Mouse (Mus musculus) cerebellum, adult 8-10 months (tissue): ENCODE results near the gene Fkbp15.

Source experiments
- DNase-seq: peaks from one replicate; pipeline ENCODE4 v3.0.0; 2022

Fkbp15 gene

GRCm38 (mm10) chr4:62360088-62360804 is at the start of gene Fkbp15, which contains the start of gene Slc31a1:
TSS of gene Fkbp15 (minus strand) at chr4:62360548.
TSS of gene Slc31a1 (plus strand) at chr4:62360727.
- DNase-seq, result peak; percentile 92

GRCm38 (mm10) chr4:62409615-62410014 is 49.3 kb upstream of the Fkbp15 start:
- DNase-seq, result no peak

DNA sequence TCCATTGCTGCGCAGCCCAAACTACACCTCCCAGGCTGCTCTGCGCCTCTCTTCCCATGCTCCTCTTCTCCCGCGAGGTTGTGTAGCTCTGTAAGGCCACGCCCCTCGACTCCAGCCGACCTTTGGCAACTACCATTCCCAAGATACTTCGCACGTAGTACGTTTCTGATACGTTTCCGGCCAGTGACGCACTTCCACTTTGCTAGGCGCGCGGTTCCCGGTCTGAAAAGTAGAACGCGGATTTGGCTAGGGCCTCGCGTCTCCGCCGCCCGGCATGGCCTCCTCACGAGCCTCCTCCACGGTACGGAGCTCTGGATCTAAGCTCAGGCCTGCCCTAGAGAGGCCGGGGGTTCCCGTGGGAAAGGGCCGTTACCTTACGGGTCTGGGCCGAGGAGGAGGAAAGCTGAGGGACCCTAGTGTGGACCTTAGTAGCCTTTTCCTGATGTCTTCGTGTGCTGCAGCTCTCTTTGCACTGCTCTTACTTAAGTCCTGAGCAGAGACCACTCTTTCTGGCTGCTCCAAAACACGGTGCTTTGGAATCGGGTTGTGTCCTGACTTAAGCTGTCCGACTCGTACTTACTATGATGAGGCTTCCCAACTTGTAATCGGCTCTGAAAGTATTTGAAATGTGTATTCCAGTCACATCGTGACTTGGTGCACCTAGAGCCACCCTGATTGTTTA is 48.4 kb upstream of the Fkbp15 start, which contains the start of the genes Cdc26 and Prpf4:
TSS of gene Cdc26 (minus strand) at position 42 of the 682 bp plus-strand sequence.
TSS of gene Prpf4 (plus strand) at position 197 of the 682 bp plus-strand sequence.
- DNase-seq, result peak; percentile 97

DNA sequence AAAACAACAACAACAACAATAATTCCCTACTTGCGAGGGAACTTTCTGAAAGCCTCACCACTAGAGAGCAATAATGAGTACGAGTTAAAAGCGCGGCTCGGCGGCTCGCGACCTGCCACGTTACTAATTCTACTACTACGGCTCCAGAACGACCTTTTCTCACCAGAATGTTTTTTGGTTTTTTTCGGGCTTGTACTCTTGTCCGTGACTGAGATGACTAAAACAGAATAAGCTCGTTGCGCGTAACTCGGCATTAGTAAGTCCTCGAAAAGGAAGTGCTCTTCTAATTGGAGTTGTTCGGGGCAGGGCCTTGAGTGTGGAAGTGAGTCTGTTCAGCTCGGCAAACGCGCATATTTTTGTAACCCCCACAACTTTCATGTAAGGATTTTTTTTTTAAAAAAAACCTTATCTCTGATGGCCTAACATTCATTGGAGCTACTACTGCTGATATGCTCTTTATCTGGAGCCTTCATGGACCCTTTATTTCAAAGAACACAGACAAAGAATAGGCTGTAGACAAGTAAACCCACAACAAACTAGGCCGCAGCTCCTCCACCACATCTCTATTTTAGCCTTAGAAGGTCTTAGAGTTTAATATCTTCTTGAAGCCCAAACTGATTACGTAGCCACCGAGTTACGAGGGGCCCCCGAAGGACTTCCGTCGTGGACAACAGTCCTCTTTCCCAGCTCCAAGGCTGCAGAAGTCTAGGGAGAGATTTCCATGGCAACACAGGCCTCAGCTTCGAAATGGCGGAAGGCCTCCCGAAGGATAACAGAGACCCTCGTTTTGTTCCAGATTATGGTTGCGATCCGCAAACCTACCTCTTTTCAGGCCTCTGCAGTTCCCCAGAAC is 47.6 kb upstream of the Fkbp15 start:
- peak; percentile 47 for DNase-seq

DNA sequence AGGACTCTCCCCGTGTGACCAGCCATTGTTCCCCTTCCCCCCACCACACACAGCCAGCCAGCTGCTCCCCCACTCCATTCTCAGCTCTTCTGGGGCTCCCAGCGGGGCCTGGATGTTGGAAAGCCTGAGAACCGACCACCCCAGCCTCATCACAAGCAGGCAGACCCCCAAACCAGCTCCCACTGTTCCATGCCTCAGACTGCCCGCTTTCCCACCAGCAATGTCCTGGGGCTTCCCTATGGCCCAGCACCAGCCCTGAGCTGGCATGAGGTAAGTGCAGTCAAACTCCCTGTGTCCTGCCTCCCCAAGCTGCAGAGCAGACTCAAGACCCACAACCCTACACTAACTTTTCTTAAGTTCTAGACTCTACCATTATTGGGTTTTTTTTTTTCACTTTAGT is 45.8 kb upstream of the Fkbp15 start:
- DNase-seq, result no peak

DNA sequence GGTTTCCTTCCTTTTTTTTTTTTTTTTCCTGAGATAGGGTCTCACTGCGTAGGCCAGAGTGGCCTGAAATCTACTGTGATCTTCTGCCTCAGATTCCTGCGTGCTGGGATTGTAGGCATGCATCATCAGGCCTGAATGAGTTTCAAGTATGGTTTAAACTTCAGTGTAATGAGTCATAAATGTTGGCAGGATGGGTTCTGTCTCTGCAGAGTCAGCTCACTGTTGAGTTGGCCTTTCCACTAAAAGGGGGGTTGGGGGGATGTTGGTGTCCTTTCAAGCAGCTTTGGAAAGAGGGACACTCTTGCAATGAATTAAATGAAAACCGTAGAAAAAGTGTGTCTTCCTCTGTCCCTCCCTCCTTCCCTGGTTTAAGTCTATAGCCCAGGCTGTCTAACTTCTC is 38.6 kb upstream of the Fkbp15 start:
- DNase-seq, result no peak

GRCm38 (mm10) chr4:62397616-62398365 is 37.4 kb upstream of the Fkbp15 start:
- DNase-seq, result no peak

DNA sequence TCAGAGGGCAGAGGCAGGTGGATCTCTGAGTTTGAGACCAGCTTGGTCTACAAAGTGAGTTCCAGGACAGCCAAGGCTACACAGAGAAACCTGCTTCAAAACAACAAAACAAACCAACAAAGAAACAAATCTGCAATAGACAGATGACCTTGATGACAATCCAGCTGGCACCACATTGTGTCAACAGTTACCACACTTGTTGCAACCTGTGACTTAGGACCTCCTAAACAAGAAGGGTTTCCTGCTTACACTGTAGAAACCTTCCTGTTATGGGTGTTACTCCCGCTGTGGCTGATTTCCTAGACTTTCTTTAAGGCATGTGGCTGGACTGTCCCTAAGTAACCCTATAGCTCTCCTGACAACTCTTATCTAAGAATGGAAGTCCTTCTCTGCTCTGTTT is 35.5 kb upstream of the Fkbp15 start:
- DNase-seq, result no peak

- no peak for DNase-seq
Observed at GRCm38 (mm10) chr4:62393459-62393858, 33.1 kb upstream of the Fkbp15 start.

DNA sequence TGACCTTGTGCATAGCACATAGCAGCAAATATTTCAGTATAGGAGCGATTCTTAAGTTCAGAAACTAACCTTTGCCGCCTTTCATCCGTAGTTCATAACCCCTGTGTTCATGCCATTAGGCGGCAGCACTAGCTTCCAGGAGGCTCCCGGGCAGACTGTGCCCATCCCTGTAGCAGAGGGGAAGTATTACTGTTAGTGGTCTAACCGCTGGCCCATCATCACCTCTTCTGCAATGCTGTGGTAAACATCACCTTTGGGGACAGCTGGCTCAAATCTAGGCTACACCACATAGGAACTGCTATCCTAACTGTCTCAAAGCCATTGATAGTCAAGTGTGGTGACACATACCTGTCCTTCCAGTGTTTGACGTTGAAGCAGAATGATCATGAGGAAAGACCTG is 31.5 kb upstream of the Fkbp15 start:
- no peak for DNase-seq

DNA sequence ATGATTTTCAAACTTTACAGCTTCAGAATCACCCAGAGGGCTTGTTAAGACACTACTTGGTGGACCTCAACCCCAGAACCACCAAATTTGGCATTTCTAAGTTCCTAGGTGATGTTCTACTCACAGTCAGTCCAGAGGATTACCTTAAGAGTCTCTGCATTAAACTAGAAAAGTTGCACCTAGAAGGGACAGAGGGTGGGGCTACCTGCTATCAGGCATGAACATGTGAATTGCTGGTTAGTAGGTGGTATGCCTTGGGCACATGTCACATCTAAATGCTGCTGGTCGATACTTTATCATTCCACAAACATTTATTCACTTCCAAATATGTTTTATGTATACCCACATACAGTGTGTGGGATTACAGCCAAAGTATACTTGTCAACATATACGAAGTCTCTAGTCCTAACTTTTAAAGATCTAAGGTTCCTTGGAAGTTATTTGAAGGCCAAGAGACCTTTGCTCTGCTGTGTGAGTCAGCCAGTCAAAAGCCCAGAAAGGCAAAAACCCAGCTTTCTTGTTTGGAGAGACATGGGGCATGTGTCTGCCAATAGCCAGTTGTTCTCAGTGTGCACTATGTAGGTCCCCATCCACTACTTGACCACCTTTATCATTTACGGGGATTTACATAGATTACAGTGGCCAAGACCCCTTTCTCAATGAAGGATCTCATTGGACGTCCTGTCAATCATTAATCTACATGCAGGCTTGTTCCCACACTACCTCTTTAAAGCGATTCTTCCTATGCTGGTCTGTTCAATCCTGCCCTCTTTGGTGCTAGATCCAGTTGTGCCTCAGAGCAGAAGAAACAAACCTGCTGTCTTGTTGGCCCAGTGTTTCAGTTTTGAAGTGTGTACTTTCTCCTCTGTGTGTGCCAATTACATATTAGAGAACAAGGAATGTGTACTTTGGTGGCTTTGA is 29.5 kb upstream of the Fkbp15 start:
- DNase-seq, result no peak

GRCm38 (mm10) chr4:62385439-62385838 is 25.1 kb upstream of the Fkbp15 start:
- no peak for DNase-seq

- no peak for DNase-seq
Observed at GRCm38 (mm10) chr4:62384159-62384558, 23.8 kb upstream of the Fkbp15 start.

DNA sequence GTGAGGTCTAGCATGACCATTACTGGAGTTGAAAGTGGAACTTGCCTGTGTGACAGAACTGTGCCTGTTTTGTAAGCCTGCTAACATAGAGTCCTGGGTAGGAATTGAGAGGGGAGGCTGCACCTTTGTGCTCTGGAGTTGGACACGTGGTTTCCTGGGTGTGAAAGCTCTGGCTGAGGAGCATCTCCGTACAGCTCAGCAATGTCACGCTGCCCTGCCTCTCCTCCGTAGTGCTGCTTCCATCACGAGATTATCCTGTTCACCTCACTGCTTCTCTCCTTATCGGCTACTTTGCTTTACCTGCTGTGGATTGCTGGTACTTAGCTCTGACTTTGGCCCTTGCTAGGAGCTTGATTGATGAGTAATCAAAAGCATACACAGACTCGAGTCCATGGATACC is 23.4 kb upstream of the Fkbp15 start:
- no peak for DNase-seq

GRCm38 (mm10) chr4:62383207-62383606 is 22.9 kb upstream of the Fkbp15 start:
- DNase-seq, result no peak

- DNase-seq, result no peak
Observed at GRCm38 (mm10) chr4:62379724-62380381, 19.5 kb upstream of the Fkbp15 start.

DNA sequence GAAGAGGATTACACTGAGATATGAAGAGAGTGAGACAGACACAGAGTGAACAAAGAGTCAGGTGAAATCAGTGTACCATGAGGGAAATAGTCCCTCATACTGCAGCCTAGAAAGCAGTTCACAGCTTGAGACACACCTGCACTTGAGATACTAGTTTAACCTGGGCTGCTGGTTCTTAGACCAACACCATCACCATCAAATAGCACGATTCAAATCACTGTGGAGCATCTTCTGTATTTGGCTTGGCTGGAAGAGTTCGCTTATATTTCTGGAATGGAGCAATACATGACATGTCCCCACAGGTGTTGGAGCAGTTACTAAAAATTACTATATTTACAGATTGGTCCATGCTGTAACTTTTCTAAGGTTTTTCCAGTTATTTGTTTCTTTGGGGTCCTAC is 15.8 kb upstream of the Fkbp15 start:
- no peak for DNase-seq

GRCm38 (mm10) chr4:62374342-62374741 is 14.0 kb upstream of the Fkbp15 start:
- no peak for DNase-seq

DNA sequence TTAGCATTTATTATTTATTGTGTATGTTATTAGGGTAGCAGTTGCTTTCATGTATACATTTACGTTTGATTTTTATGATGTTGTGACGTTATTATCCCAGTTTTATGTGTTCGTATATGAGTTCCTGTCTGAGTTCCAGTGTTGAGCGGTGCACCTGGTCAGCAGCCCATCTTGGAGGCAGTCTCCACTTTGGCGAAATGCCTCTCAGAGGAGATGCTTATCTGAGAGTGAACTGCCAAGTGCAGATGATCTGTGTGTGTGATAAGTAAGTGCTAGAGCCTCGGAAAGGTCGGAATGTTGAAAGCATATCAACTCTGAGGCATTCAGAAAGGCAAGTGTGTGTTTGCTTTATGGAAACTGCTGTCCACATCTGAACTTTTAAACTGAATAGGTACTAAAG is 13.3 kb upstream of the Fkbp15 start:
- no peak for DNase-seq

- DNase-seq, result no peak
Observed at GRCm38 (mm10) chr4:62372818-62373520, 12.6 kb upstream of the Fkbp15 start.
